Mouse (Mus musculus) adrenal gland, postnatal 36 days (tissue): ENCODE results near the gene Ergic2. TPM values are rescaled to one million over a fixed set of nuclear protein-coding genes. Genes with fewer than 3 reads are reported as not detected.
A peak's percentile ranks its signal among the peaks of the same experiment; 100 is the strongest.
"Not testable (repeated sequence)": the region's sequence is repeated elsewhere in the genome, so short reads cannot be mapped to it uniquely, and the experiment has no call there.

Source experiments
- DNase-seq, 2 experiments: peaks; one replicate each; pipeline ENCODE4 v3.0.0; 2021; ENCODE audit warnings: mixed read lengths in 1 of 2
- total RNA-seq, 2 experiments: library from RNA; stranded (reverse); gene quantifications; 2 replicates each; pipeline ENCODE4 v1.2.3; 2021

Ergic2 gene
- total RNA-seq, 2 experiments from 2014 or later = 72.0 to 83.2 TPM

DNA sequence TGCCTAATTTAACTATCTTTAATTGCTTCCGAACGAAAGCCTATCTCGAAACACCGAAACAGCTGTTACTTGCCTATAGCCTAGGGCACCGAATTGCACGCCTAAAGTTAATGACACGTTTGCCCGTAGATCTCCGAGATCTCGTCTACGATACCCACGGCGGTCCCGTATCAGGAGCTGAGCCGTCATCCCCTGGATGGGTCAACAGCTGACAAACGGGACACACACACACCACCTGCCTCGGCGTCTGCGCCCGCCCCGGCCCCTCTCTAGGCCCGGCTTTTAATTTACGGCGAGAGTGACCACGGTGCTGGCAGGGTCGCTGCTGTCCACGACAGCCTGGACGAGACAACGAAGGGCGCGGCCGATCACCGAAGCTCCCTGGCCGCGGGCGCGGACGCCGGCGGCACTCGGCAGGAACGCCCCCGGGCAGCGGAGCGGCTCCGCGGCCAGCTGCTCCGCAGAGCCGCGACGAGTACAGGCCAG is 740 bp downstream of the Ergic2 start:
- DNase-seq = no peak

DNA sequence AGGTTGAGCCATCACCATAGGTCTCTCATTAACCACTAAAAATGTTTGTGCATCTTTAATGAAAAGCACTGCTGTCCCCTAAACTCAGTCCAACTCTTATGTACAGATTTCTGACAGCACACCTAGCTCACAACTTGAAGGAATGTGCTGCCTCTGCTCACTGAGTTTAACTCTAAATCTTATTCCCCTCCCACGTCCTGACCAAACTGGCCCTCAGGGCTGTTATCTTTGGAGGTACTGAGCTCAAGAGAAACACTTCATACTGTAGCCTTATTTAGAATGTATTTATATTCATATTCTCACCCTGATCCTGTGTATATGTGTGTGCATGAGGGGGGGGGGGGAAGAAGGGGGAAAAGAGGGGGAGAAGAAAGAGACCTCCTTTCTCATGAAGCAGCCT is 4.7 kb downstream of the Ergic2 start:
- no peak for DNase-seq

DNA sequence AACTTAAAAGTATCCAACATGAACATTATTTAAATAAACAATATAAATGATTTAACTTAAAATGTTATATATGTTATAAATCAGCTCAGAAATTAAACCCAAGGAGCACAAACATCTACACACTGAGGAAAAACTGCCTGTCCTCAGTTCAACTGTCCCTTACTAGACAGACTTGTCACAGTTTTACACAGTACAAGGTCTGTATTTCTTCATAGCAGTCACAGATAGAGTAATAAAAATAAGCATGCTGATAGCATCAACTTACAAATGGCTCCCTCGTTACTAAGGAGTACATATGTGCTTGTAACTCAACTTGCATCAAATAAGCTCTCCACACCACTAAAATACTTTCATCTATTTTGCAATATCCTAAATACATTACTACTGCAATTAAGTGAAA is 7.0 kb downstream of the Ergic2 start:
- no peak for DNase-seq

DNA sequence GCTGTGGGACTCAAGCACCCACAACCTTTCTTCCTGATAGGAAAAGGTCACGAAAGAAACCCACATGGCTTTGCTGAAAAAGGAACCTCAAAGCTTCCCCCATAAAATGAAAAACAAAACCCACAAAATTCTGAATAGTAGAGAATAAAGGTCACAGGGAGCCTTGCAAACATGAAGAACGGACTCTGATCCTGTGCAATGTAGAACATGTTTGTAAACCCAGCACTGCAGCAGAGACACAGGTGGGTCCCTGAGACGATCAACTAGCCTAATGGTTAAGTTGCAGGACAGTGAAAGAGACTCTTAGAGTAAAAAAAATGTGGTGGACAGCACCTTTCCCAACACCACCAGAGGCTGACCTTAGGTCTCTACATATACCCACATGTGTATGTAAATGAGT is 12.4 kb downstream of the Ergic2 start:
- no peak for DNase-seq

DNA sequence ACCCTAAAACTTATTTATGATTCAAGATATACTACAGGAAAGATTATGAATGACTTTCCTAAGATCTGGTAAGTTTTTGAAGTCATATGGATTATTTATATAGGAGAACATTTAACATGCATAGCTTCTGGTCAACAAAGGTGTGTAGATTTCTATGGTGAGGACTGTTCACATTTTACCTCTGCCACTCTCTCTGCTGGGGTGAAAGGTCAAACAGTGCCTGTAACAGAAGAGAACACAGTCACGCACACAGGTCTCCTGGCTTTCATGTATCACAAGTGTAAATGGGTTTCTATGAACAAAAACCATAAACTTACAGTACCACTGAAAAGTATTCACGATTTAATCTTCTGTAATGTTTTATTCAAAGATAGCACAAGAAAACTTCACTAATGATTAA is 13.0 kb downstream of the Ergic2 start:
- no peak for DNase-seq

DNA sequence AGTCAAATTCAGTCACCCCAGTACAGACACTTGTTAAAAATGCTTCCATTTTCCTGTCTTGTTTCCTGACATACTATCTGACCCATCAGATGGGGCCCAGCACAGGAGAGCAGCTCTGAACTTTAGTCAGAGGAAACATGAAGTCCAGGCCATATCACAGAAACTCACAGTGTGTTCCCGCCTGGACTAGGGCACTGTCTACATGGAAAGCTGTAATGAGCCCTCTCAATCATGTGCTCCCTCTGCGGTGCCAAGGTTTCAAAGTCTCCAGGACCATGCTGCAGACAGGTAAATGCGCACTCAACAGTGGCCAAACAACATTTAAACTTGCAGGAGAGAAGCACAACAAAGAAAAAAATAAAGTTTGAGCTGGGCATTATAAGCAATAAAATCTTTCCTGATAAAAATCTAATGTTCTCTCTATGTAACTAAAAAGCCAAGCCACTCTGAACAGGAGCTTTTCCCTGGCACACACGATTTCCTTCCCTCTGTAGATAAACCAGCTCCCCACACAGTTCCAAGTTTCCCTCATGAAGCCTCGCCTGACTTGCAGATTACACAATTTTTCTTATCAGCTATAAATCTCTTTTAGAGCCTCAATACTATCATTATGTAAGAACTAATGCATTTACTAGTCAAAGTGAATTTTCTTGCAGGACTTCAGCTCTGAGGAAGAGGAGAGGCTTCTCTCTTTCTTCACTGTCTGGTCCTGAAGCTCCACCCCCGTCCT is 18.0 kb downstream of the Ergic2 start:
- DNase-seq = peak in 1 of 2 experiments; percentile 10

DNA sequence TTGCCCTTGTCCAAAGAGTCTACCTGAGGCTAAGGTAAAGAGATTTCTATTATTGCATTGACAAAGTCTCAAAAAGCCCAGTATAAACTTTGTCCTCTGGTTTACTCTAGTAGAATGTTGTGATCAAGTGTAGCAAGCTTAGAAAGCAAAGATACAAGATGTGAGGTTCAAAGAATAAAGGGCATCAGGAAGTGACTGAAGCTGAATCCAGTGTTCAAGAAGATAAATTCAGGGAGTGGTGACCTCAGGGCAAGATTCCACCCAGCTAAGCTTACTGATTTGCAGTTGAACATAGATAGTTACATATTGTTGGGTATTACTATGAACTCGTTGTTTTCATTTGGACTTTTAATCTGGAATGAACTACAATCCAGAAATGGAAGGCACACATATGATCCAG is 26.5 kb downstream of the Ergic2 start:
- DNase-seq = no peak

DNA sequence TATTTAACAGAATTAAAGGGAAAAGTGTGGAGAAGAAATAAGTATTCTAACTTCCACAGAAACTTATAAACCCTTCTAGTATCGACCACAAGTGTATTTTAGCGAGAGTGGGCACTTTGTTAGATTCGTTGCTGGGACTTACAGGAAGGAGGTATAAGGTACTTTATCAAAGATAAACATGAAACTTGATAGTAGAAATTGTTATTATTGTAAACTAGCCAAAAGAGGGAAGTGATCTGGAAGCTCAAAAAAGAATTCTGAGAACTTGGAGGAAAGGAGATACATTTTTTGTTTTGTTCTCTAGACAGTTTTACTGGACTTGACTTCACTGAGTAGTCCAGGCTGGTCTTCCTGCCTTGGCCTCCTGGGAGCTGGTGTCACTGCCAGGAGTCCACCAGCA is 39.3 kb downstream of the Ergic2 start:
- no peak for DNase-seq

DNA sequence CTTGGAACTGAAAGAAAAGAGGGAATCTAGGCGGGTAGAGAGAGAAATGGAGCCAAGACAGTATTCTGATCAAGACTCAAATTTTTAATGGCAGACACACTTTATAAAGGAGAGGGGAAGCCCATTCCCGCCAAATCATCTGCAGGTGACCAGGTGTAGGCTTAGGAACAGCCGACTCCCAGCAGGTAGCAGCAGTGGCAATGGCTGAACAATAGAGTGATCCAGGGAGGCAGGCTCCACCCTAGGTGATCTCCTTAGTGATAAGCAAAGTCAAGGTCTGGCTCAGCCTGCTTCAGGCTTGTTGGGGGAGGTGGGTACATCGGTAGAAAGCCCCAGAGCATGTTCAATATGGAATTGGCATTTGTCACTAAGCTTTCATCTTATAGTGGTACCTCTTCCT is 59.9 kb downstream of the Ergic2 start:
- not testable (repeated sequence) for DNase-seq

DNA sequence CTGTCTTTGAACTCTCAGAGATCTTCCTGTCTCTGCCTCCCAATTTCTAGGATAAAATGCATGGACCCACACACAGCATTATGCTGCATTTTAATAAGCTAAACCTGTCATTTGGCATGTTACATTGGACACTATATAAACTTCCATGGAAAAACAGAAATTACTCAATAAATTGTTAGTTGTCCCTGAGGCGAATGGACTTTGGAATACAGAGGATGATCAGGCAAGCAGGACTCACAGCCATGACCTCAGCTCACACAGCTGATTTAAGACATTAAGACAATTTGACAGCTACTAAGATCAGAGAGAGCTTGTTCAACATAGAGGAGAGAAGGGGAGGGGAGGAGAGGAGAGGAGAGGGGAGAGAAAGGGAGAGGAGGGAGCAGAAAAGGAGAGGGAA is 69.8 kb downstream of the Ergic2 start:
- DNase-seq = no peak

DNA sequence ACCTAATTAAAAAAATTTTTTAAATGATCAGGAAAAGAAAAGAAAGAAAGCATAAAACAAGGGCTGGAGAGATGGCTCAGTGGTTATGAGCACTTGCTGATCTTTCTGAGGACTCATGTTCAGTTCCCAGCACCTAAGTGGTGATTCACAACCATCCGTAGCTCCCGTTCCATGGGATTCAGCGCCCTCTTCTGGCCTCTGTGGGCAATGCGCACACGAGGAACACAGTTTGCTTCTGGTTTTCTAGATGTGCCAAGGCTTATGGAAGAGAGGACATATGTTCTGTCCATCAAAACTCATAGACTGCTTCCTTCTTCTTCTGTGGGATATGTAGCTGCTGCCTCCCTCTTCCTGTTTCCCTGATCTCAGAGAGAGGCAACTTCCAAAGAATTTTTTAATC is 70.3 kb downstream of the Ergic2 start:
- no peak for DNase-seq

DNA sequence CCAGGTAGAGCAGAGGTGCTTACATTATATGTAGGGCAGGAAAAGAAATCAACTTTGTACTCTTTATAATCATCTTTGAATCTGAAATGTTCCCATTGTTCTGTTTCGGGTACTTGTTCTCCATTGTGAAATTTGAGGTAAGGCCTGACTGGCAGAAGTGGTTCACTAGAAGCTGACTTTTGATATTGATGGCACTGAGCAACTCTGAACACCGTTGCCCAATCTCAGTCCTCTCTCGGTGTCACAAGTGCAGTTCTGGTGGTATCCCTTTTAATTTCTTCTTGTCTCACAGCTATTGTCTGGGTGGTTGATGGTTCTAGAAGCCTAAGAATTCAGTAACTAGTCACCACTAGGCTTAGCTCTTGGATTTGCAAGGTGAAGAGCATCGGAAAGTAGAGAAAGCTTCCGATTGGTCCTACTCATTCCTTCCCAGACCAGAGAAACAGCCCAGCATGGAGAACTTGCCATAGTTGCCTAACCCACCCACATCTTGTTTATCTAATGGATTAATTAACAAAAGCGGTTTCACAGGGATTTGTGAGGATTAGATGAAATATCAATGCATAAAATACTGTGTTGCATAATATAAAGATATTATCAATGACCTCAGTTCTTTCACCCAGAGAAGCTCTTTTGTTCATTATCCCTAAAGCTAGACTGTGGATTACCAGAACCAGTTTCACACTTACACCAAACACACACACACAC is 72.7 kb downstream of the Ergic2 start:
- DNase-seq = no peak

DNA sequence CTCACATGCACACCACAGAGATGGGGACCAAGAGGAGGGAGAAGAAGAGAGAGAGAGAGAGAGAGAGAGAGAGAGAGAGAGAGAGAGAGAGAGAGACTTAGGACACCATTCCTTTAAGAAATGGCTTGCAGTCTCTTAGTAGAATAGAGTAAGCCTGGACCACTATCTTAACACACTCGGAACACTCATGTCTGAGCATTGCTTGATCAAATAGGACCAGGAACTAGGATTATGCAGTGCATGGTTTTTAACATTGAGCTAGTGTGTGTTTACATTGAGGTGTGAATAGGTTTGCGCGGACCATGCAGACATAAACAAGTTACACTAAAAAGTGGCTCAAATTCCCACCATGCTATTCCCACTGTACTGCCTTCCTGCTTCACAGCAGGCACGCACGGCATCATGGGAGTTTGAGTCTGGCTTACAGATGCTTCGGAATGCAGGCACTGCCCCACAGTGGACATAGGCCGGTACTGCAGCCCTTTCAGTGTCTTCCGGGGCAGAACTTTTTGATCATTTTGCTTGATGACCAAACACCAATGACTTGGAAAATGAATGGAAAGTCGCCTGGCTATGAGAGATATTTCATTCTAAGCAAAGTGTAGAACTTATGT is 76.3 kb downstream of the Ergic2 start:
- peak; percentile 86 to 88 for DNase-seq

DNA sequence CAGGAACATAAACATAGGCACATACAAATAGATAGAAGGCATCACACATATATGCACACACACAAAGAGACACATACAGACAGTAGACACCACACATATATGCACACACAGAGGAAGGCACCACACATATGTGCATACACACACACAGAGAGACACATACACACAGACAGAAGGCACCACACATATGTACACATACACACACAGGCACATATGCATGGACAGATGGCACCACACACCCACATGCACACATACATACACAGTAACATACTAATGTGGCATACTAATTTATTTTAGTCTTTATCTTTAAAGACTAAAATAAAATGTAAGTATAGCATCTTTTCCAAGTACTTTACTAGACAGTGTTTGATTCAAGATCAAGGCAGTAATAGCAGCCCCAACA is 78.6 kb downstream of the Ergic2 start:
- no peak for DNase-seq

DNA sequence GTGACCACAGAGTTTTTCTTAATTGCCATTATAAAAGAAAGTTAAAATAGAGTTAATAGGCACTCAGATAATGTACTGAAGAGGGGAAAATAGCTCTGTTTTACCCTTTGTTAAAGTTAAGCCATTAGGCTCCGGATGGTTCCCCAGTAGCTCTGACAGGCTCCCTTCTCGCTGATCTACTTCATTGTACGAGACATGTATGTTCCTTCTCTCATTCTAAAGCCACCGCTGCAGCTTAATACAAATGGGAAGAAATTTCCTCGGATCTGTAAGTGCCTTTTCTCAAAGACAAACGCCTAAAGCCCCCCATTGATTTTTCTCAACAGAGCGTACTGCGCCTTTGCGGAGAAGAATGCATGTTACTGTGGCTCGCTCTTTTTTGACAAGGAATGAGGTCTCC is 79.9 kb downstream of the Ergic2 start:
- DNase-seq = no peak

Other genes with a start within 250 kb of the Ergic2 start
- 1 to 10 TPM; 2.7 to 3.8 TPM for gene Far2, start 165.1 kb downstream of the Ergic2 start, total RNA-seq
- gene Tmtc1, start 232.0 kb upstream of the Ergic2 start, total RNA-seq = 10 to 100 TPM; 12.0 to 13.8 TPM